Mouse (Mus musculus) gastrocnemius, postnatal 10 days (tissue): Measurements from ENCODE around the gene Car8. TPM values are rescaled to one million over a fixed set of nuclear protein-coding genes. Genes with fewer than 3 reads are reported as not detected.

Experiments used
- microRNA-seq, 2 experiments: library from miRNA; unstranded; fragments of <30 nt; microRNA quantifications; one replicate each; pipeline ENCODE4 v1.2.0; 2021
- total RNA-seq, 2 experiments: library from RNA; stranded (reverse); gene quantifications; 2 replicates each; pipeline ENCODE4 v1.2.3; 2021

Gene Car8
- total RNA-seq, 2 experiments from 2014 or later = 3.0 to 3.1 TPM

Small RNAs within 50 kb of the gene (microRNA-seq; reads per million reads assigned to microRNA genes)
- gene Gm25355 = 0 reads per million in 2 experiments
